Mouse (Mus musculus): ENCODE measurements around the gene Mansc1. TPM values are rescaled to one million over a fixed set of nuclear protein-coding genes. Genes with fewer than 3 reads are reported as not detected.
A peak's percentile ranks its signal among the peaks of the same experiment; 100 is the strongest.

Gene Mansc1
- total RNA-seq, 1 experiment from 2014 or later, result 6.1 TPM

DNA sequence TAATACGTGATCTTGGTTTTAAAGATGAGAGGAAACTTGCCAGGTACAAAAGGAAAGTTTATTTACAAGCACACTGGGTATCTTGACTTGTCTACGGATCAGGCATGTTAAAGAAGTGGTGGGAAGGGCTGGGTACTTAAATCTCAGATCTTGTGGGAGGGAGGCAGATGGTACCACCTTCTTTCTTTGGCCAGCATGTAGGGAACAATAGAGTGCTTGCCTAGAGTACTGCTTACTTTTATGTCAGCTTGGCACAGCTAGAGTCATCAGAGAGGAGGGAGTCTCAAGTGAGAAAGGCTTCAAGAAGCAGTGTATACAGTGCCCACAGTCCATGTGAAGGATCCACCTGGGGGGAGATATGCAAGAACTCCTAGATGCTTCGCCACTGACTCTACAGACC, 27.1 kb downstream of the Mansc1 start:
- ATAC-seq (replicated peaks; ENCODE audit: low read depth, poor library complexity, severe bottlenecking), result no peak

GRCm38 (mm10) chr6:134602371-134603003, 29.8 kb downstream of the Mansc1 start:
- no peak for ATAC-seq (replicated peaks; ENCODE audit: low read depth, poor library complexity, severe bottlenecking)

DNA sequence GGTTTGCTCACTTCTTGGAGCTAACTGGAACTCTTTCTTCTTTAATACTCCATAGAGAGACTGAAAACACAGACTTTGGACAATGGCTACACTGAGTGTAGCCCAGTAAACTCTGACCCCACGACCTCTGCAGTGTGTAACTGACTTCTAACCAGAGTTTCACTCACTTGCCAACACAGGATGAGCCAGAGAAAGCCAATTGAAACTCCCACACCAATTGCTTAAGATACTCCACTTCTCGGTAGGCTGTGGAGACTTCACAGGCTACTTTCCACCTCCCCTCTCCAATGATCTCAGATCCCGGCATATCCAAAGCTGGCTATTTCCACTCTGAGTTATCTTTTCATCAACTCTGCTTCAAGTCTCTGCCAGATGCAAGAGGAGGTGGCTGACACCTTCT, 30.5 kb downstream of the Mansc1 start:
- ATAC-seq (replicated peaks; ENCODE audit: low read depth, poor library complexity, severe bottlenecking), result no peak

GRCm38 (mm10) chr6:134601130-134601529, 31.2 kb downstream of the Mansc1 start:
- ATAC-seq (replicated peaks; ENCODE audit: low read depth, poor library complexity, severe bottlenecking), result no peak

GRCm38 (mm10) chr6:134599239-134599638, 33.0 kb downstream of the Mansc1 start:
- no peak for ATAC-seq (replicated peaks; ENCODE audit: low read depth, poor library complexity, severe bottlenecking)

- ATAC-seq (replicated peaks; ENCODE audit: low read depth, poor library complexity, severe bottlenecking), result no peak
Observed at GRCm38 (mm10) chr6:134597651-134598229, 34.5 kb downstream of the Mansc1 start.

- peak; percentile 89 for ATAC-seq (replicated peaks; ENCODE audit: low read depth, poor library complexity, severe bottlenecking)
Observed at GRCm38 (mm10) chr6:134594569-134595442, 37.5 kb downstream of the Mansc1 start.

- ATAC-seq (replicated peaks; ENCODE audit: low read depth, poor library complexity, severe bottlenecking), result no peak
Observed at GRCm38 (mm10) chr6:134591614-134592013, 40.7 kb downstream of the Mansc1 start.

- no peak for ATAC-seq (replicated peaks; ENCODE audit: low read depth, poor library complexity, severe bottlenecking)
Observed at GRCm38 (mm10) chr6:134586241-134586640, 46.0 kb downstream of the Mansc1 start.

- no peak for ATAC-seq (replicated peaks; ENCODE audit: low read depth, poor library complexity, severe bottlenecking)
Observed at GRCm38 (mm10) chr6:134584616-134585015, 47.7 kb downstream of the Mansc1 start.

- ATAC-seq (replicated peaks; ENCODE audit: low read depth, poor library complexity, severe bottlenecking), result no peak
Observed at GRCm38 (mm10) chr6:134582110-134582509, 50.2 kb downstream of the Mansc1 start.

DNA sequence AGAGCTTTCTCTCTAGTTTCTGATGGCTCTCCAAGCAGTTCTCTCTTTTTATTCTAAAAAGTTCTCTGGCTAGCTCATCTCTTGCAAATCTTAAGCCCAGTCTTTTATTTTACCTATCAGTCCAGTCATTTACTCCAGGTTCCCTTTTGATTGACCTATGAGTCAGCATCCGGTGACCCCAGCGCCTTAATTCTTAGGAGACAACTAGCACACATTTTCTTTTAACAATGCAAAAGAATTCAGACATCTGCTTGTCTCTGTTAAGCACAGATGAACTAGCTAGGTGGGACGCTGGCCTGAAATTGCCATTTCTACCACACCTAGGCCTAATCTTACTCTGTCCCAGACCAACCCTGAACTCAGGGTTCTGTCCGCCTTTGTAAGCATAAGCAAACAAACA, 52.8 kb downstream of the Mansc1 start:
- ATAC-seq (replicated peaks; ENCODE audit: low read depth, poor library complexity, severe bottlenecking), result no peak

DNA sequence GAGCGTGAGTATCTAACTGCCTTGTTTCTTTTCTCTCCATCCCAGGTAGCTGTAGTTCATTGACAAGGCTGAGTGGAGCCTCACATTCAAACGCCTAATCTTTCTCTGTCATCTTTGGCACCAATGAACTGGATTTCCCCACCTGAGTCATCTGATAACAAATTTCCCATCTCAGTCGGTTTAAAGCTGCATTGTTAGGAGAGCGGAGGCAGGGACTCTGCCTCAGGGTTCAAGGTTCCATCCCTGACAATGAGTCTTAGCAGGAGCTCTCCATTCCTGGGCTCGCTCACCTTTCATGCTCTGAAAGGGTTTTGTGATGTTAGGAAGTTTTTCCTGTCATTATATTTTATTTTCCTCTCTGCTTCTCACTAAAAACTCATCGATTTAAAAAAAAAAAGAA, 54.2 kb downstream of the Mansc1 start:
- no peak for ATAC-seq (replicated peaks; ENCODE audit: low read depth, poor library complexity, severe bottlenecking)

GRCm38 (mm10) chr6:134575288-134575741, 57.0 kb downstream of the Mansc1 start:
- ATAC-seq (replicated peaks; ENCODE audit: low read depth, poor library complexity, severe bottlenecking), result no peak

- ATAC-seq (replicated peaks; ENCODE audit: low read depth, poor library complexity, severe bottlenecking), result no peak
Observed at GRCm38 (mm10) chr6:134567986-134568556, 64.2 kb downstream of the Mansc1 start.

GRCm38 (mm10) chr6:134566818-134567485, 65.3 kb downstream of the Mansc1 start, which contains the start of gene Lrp6:
Gene Lrp6 (minus strand): TSS chr6:134566965.
- ATAC-seq (replicated peaks; ENCODE audit: low read depth, poor library complexity, severe bottlenecking), result peak; percentile 84

DNA sequence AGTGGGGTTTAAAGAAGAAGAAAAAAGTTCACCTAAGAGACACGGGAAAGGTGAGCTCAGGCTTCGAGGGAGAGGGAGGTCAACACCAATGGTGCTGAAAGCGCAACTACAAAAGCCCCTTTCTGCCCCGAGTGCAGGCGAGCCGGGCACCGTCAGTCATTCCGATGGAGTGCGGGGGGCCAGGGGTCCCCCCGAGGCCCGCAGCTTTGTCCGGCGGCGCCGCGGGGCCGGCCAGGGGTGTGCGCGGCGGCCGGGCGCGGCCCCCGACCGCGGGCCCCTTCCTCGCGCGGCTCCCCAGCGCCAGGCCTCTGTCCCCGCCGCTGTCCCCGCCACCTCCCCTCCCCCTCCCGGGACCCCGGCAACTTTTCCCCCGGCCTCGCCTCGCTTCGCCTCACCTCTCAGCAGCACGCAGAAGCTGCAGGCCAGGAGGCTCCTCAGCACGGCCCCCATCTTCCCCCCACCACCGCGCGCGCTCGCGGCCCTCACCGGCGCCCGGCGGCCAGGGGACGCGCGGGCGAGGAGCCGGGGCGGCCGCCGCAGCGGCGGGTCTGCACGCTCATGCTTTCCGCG, 66.0 kb downstream of the Mansc1 start:
- no peak for ATAC-seq (replicated peaks; ENCODE audit: low read depth, poor library complexity, severe bottlenecking)

DNA sequence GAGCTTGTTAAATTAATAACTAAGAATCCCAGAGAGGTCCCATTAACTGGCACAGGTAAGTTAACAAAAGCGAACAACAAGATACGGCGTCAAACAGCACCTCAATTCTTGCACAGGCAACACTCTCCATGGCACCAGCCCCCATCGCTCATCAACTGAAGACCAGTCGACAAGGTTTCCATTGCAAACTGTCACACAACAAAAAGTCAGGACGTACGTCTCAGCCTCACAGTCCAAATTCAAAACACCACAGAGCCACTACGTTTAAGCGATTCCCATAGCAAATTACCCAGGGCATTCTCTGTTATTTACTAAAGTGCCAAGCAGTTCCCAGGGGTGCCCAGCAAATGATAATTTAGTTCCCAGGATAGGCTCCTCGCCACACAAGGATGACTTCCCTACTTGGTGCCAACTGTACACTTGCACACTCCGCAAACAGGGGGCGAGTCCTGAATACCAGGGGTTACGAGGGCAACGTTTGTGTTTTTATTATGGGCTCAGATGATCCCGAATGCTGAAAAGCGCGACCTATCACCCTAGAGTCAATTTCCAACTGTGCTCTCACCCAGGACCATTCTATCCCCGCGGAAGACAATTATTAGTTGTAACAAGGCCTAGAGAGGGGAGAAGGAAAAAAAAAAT, 66.6 kb downstream of the Mansc1 start:
- ATAC-seq (replicated peaks; ENCODE audit: low read depth, poor library complexity, severe bottlenecking), result peak; percentile 30

GRCm38 (mm10) chr6:134564539-134564938, 67.7 kb downstream of the Mansc1 start:
- no peak for ATAC-seq (replicated peaks; ENCODE audit: low read depth, poor library complexity, severe bottlenecking)
